Mouse (Mus musculus): ENCODE measurements around the gene Ctla4.

- no peak for TF ChIP-seq CTCF (IDR thresholded peaks at IDR 0.05; ENCODE audit: insufficient read depth, low read depth, low read length)
- TF ChIP-seq POLR2A (IDR thresholded peaks at IDR 0.05; ENCODE audit: insufficient read depth, low read depth, low read length) = no peak
Measured at GRCm38 (mm10) chr1:60929036-60929435, 42.2 kb downstream of the Ctla4 start.
